Mouse (Mus musculus): ENCODE data around the gene Pfn3. TPM values are rescaled to one million over a fixed set of nuclear protein-coding genes. Genes with fewer than 3 reads are reported as not detected.

Pfn3 gene
- total RNA-seq, 2 experiments from 2014 or later = not detected

- intact Hi-C loops (cut with DNase I; ENCODE audit: low total_unique reads) = no loop called here
- no peak for DNase-seq
These were observed 17.1 kb upstream of the Pfn3 start for GRCm38 (mm10) chr13:55431889-55432685.

- DNase-seq = peak; percentile 20
- intact Hi-C loops (cut with DNase I; ENCODE audit: low total_unique reads) = no loop called here
These were observed 15.5 kb upstream of the Pfn3 start for GRCm38 (mm10) chr13:55430566-55430965.

- intact Hi-C loops (cut with DNase I; ENCODE audit: low total_unique reads) = no loop called here
- peak; percentile 77 for DNase-seq
These were observed 14.3 kb upstream of the Pfn3 start for GRCm38 (mm10) chr13:55429226-55429888.

GRCm38 (mm10) chr13:55426613-55427012 lies 11.6 kb upstream of the Pfn3 start, which contains the start of gene F12:
F12 (minus strand) TSS chr13:55426793.
- intact Hi-C loops (cut with DNase I; ENCODE audit: low total_unique reads) = no loop called here
- DNase-seq = no peak

GRCm38 (mm10) chr13:55420933-55421800 lies 6.1 kb upstream of the Pfn3 start:
- intact Hi-C loops (cut with DNase I; ENCODE audit: low total_unique reads) = loop anchor here (2.0 to 5.0 kb wide), 2 partner anchors 48 to 96 kb away; no protein-coding TSS in a partner anchor
- DNase-seq = peak; percentile 76

GRCm38 (mm10) chr13:55420018-55420932 lies 5.2 kb upstream of the Pfn3 start:
- intact Hi-C loops (cut with DNase I; ENCODE audit: low total_unique reads) = loop anchor here (2.0 to 5.0 kb wide), 2 partner anchors 49 to 97 kb away; no protein-coding TSS in a partner anchor
- no peak for DNase-seq

- intact Hi-C loops (cut with DNase I; ENCODE audit: low total_unique reads) = no loop called here
- DNase-seq = no peak
These were observed 4.1 kb upstream of the Pfn3 start for GRCm38 (mm10) chr13:55419142-55419541.

GRCm38 (mm10) chr13:55418004-55418403 lies 3.0 kb upstream of the Pfn3 start:
- DNase-seq = peak; percentile 88
- intact Hi-C loops (cut with DNase I; ENCODE audit: low total_unique reads) = no loop called here

GRCm38 (mm10) chr13:55413333-55413732 lies 1.7 kb downstream of the Pfn3 start:
- intact Hi-C loops (cut with DNase I; ENCODE audit: low total_unique reads) = no loop called here
- no peak for DNase-seq

GRCm38 (mm10) chr13:55412643-55413307 lies 2.3 kb downstream of the Pfn3 start:
- intact Hi-C loops (cut with DNase I; ENCODE audit: low total_unique reads) = no loop called here
- DNase-seq = no peak

GRCm38 (mm10) chr13:55411826-55412225 lies 3.2 kb downstream of the Pfn3 start:
- intact Hi-C loops (cut with DNase I; ENCODE audit: low total_unique reads) = no loop called here

GRCm38 (mm10) chr13:55408546-55409120 lies 6.4 kb downstream of the Pfn3 start:
- no peak for DNase-seq
- intact Hi-C loops (cut with DNase I; ENCODE audit: low total_unique reads) = loop anchor here (5.0 kb wide), 1 partner anchor 109 kb away; no protein-coding TSS in a partner anchor

More at GRCm38 (mm10) chr13:55411826-55412225, 3.2 kb downstream of the Pfn3 start:
- no peak for DNase-seq

GRCm38 (mm10) chr13:55407341-55407740 lies 7.7 kb downstream of the Pfn3 start:
- intact Hi-C loops (cut with DNase I; ENCODE audit: low total_unique reads) = loop anchor here (5.0 kb wide), 1 partner anchor 110 kb away; no protein-coding TSS in a partner anchor
- DNase-seq = no peak

GRCm38 (mm10) chr13:55405783-55406390 lies 9.1 kb downstream of the Pfn3 start:
- DNase-seq = no peak
- intact Hi-C loops (cut with DNase I; ENCODE audit: low total_unique reads) = loop anchor here (5.0 kb wide), 1 partner anchor 111 kb away; no protein-coding TSS in a partner anchor

- intact Hi-C loops (cut with DNase I; ENCODE audit: low total_unique reads) = loop anchor here (5.0 kb wide), 1 partner anchor 112 kb away; no protein-coding TSS in a partner anchor
These were observed 9.9 kb downstream of the Pfn3 start for GRCm38 (mm10) chr13:55404853-55405782.

More at GRCm38 (mm10) chr13:55404853-55405782, 9.9 kb downstream of the Pfn3 start:
- DNase-seq = peak; percentile 70

Data from gastrocnemius, postnatal 14 days (tissue).